Mouse (Mus musculus) olfactory bulb, adult 2 months (tissue): ENCODE results near the gene Ubl7.

ENCODE experiments used
- CTCF ChIP-seq: fragments of 200-500 bp; IDR thresholded peaks from 2 replicates; pipeline ENCODE4 v1.5.1; 2012; ENCODE audit warnings: low read depth, mild to moderate bottlenecking, low read length, moderate library complexity; ENCODE audit not compliant: insufficient read depth
- POLR2A ChIP-seq: fragments of 200-500 bp; IDR thresholded peaks from 2 replicates; pipeline ENCODE4 v1.6.1; 2012; ENCODE audit warnings: mild to moderate bottlenecking, low read depth, low read length, moderate library complexity; ENCODE audit not compliant: insufficient read depth

DNA sequence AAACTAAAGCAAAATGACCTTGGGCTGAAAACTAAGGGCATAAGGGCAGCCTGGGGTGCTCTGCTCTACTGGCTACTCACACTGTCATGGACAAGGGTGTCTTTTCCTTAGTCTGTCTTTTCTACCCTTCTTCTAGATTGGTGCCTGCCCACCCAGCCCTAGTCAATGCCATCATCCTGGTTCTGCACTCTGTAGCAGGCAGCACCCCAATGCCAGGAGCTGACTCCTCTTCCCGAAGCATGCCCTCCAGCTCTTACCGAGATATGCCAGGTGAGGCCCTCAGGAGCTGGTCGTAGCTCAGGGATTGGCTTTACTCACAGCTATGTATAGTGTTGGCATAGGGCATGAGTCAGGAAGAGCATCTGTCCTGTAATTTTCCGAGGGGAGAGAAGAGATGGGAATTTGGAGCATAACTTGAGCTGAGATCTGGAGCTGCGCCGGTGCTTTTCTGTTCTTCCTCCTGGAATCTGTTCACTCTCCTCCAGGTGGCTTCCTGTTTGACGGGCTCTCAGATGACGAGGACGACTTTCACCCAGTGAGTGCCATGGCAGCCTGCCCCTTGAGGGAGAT is 10.8 kb downstream of the Ubl7 start:
- TF ChIP-seq POLR2A (no peak), CTCF (no peak)
